Mouse (Mus musculus) CH12.LX (cell line): ENCODE measurements around the gene Prr5l. TPM values are rescaled to one million over a fixed set of nuclear protein-coding genes. Genes with fewer than 3 reads are reported as not detected.

Source experiments
- DNase-seq: peaks from one replicate; pipeline ENCODE4 v3.0.0-alpha.2; 2013; ENCODE audit errors: extremely low read depth
- H3K27ac ChIP-seq: 2 replicates; pipeline ENCODE4 v1.5.1; 2012; ENCODE audit warnings: low read depth, mild to moderate bottlenecking, control low read depth, moderate library complexity; ENCODE audit not compliant: insufficient read depth
- H3K27me3 ChIP-seq: replicated peaks from 2 replicates; pipeline ENCODE3; 2012; ENCODE audit warnings: inconsistent platforms
- H3K36me3 ChIP-seq, 2 experiments: replicated peaks in 1 of 2; 2 replicates each; pipeline versions ENCODE3 to v1.6.1; 2012; ENCODE audit warnings: inconsistent platforms in 1 of 2, low read length in 1 of 2, mild to moderate bottlenecking in 1 of 2, mixed read lengths in 1 of 2, moderate library complexity in 1 of 2; ENCODE audit not compliant: control insufficient read depth in 1 of 2, insufficient read depth in 1 of 2
- H3K4me1 ChIP-seq, 2 experiments: 2 replicates each; pipeline ENCODE4 v1.6.1; 2012; ENCODE audit warnings: inconsistent platforms in 1 of 2, moderate library complexity in 1 of 2; ENCODE audit not compliant: insufficient read depth in 2 of 2, control insufficient read depth in 1 of 2
- H3K4me2 ChIP-seq: 2 replicates; pipeline ENCODE4 v1.6.1; 2012; ENCODE audit warnings: low read depth, mild to moderate bottlenecking, control low read depth; ENCODE audit not compliant: poor library complexity, insufficient read depth, severe bottlenecking
- H3K4me3 ChIP-seq, 3 experiments: fragments of 150-350 bp in 1 of 3; sonication (generic) in 1 of 3; replicated peaks in 1 of 3; 2 replicates each; pipeline versions ENCODE3 to v1.5.1; 2011 to 2012; ENCODE audit warnings: low read depth in 2 of 3, low read length in 2 of 3, mild to moderate bottlenecking in 2 of 3, moderate library complexity in 2 of 3, control low read depth in 1 of 3, improper control_type of control experiment in 1 of 3, inconsistent platforms in 1 of 3, mixed read lengths in 1 of 3; ENCODE audit not compliant: poor library complexity in 1 of 3
- H3K79me2 ChIP-seq: replicated peaks from 2 replicates; pipeline ENCODE4 v1.6.1; 2012; ENCODE audit warnings: mild to moderate bottlenecking, moderate library complexity; ENCODE audit not compliant: control insufficient read depth, poor library complexity, insufficient read depth, severe bottlenecking; ENCODE audit errors: extremely low read depth
- H3K9ac ChIP-seq: 2 replicates; pipeline ENCODE4 v1.6.1; 2012; ENCODE audit warnings: low read depth, mild to moderate bottlenecking, control low read depth, moderate library complexity; ENCODE audit not compliant: insufficient read depth
- H3K9me3 ChIP-seq: replicated peaks from 2 replicates; pipeline ENCODE3; 2012; ENCODE audit warnings: low read length, inconsistent platforms, mixed read lengths
- BHLHE40 ChIP-seq: IDR thresholded peaks from 2 replicates; pipeline ENCODE4 v1.6.1; 2011; ENCODE audit warnings: mild to moderate bottlenecking, low read depth, low read length, improper control_type of control experiment
- CTCF ChIP-seq, 2 experiments: IDR thresholded peaks in 1 of 2; conservative IDR thresholded peaks in 1 of 2; 2 replicates each; pipeline ENCODE4 v1.5.1; 2011 to 2012; ENCODE audit warnings: low read depth in 2 of 2, low read length in 2 of 2, improper control_type of control experiment in 1 of 2, inconsistent platforms in 1 of 2, mild to moderate bottlenecking in 1 of 2, moderate library complexity in 1 of 2
- E2F4 ChIP-seq: IDR thresholded peaks from 2 replicates; pipeline ENCODE4 v1.6.1; 2011; ENCODE audit warnings: low read depth, low read length, improper control_type of control experiment; ENCODE audit not compliant: insufficient replicate concordance
- ELF1 ChIP-seq: IDR thresholded peaks from 2 replicates; pipeline ENCODE4 v1.6.1; 2014; ENCODE audit warnings: low read depth, mild to moderate bottlenecking, inconsistent platforms, low read length, improper control_type of control experiment
- HCFC1 ChIP-seq: IDR thresholded peaks from 2 replicates; pipeline ENCODE4 v1.6.1; 2012; ENCODE audit warnings: low read depth, mild to moderate bottlenecking, inconsistent platforms, low read length, improper control_type of control experiment
- KAT2A ChIP-seq: IDR thresholded peaks from 2 replicates; pipeline ENCODE4 v1.6.1; 2012; ENCODE audit warnings: low read length, improper control_type of control experiment, inconsistent platforms; ENCODE audit not compliant: insufficient replicate concordance
- MAFK ChIP-seq: IDR thresholded peaks from 2 replicates; pipeline ENCODE4 v1.6.1; 2011; ENCODE audit warnings: low read length, improper control_type of control experiment; ENCODE audit not compliant: insufficient replicate concordance
- MAZ ChIP-seq: IDR thresholded peaks from 2 replicates; pipeline ENCODE4 v1.6.1; 2012; ENCODE audit warnings: low read depth, mild to moderate bottlenecking, inconsistent platforms, low read length, improper control_type of control experiment, moderate library complexity
- MEF2A ChIP-seq: IDR thresholded peaks from 2 replicates; pipeline ENCODE4 v1.6.1; 2014; ENCODE audit warnings: low read depth, mild to moderate bottlenecking, inconsistent platforms, low read length, improper control_type of control experiment, borderline replicate concordance
- PAX5 ChIP-seq: IDR thresholded peaks from 2 replicates; pipeline ENCODE4 v1.6.1; 2012; ENCODE audit warnings: low read length, inconsistent platforms, mixed read lengths
- POLR2A ChIP-seq: IDR thresholded peaks from 2 replicates; pipeline ENCODE4 v1.6.1; 2011; ENCODE audit warnings: low read depth, mild to moderate bottlenecking, improper control_type of control experiment, low read length
- POLR2AphosphoS2 ChIP-seq: IDR thresholded peaks from 2 replicates; pipeline ENCODE4 v1.6.1; 2011; ENCODE audit warnings: low read depth, low read length, improper control_type of control experiment
- UBTF ChIP-seq: IDR thresholded peaks from 2 replicates; pipeline ENCODE4 v1.6.1; 2012; ENCODE audit warnings: low read depth, mild to moderate bottlenecking, inconsistent platforms, low read length, improper control_type of control experiment, moderate library complexity
- USF2 ChIP-seq: conservative IDR thresholded peaks from 2 replicates; pipeline ENCODE4 v1.6.1; 2011; ENCODE audit warnings: low read depth, low read length, improper control_type of control experiment
- ZKSCAN1 ChIP-seq: IDR thresholded peaks from 2 replicates; pipeline ENCODE4 v1.6.1; 2012; ENCODE audit warnings: low read depth, inconsistent platforms, low read length, improper control_type of control experiment, borderline replicate concordance
- dilution Hi-C: fragments of 300-500 bp; cut with MboI; formaldehyde crosslinking; loops from 2 replicates; pipeline ENCODE4 v1.14.3; 2020; ENCODE audit warnings: low sequenced_read_pairs; ENCODE audit not compliant: extremely low pct_unique_long_range_greater_than_20kb, extremely low pct_ligation_motif_present
- in situ Hi-C: fragments of 300-500 bp; cut with MboI; formaldehyde crosslinking; loops from 3 replicates; pipeline ENCODE4 v1.14.3; 2019; ENCODE audit warnings: low sequenced_read_pairs, low pct_ligation_motif_present, low pct_unique_long_range_greater_than_20kb, mixed read lengths
- polyA plus RNA-seq: library from polyadenylated mRNA; unstranded; fragments of >175 nt; gene quantifications from 2 replicates; pipeline ENCODE4 v1.2.1, GENCODE M21; 2012; ENCODE audit warnings: low read depth; ENCODE audit not compliant: insufficient read length
- total RNA-seq, 2 experiments: library from RNA; depleted of rRNA; stranded (reverse); fragments of 300-350 nt in 1 of 2; fragments of >200 nt in 1 of 2; gene quantifications; 2 replicates each; pipeline ENCODE4 v1.2.3; 2012 to 2014

Gene Prr5l
- total and polyA plus RNA-seq, 3 experiments = 0.21 to 0.93 TPM; not detected in 1

GRCm38 (mm10) chr2:101693043-101693442 is 189.8 kb downstream of the Prr5l start:
- dilution Hi-C loops = no loop called here
- TF ChIP-seq KAT2A (no peak), POLR2A (no peak)
- no peak for DNase-seq
- Histone ChIP-seq H3K9me3 (no peaks in the 10 kb centered on the region), H3K9ac (no peak overlapping the region), H3K79me2 (no peaks in the 10 kb centered on the region), H3K36me3 (peaks cover 59 to 81% of the 10 kb centered on the region in 2 experiments), H3K27ac (no peak overlapping the region), H3K4me2 (no peak overlapping the region), H3K4me3 (no peak overlapping the region), H3K4me1 (no peaks in the 10 kb centered on the region), H3K27me3 (no peaks in the 10 kb centered on the region)
- in situ Hi-C loops = no loop called here

GRCm38 (mm10) chr2:101690252-101690827 is 192.5 kb downstream of the Prr5l start:
- no peak for TF ChIP-seq E2F4
- no peak for TF ChIP-seq POLR2AphosphoS2
- TF ChIP-seq ZKSCAN1 = no peak
- TF ChIP-seq BHLHE40 = no peak
- TF ChIP-seq MAZ = no peak
- TF ChIP-seq HCFC1 = no peak
- no peak for TF ChIP-seq MAFK
- TF ChIP-seq UBTF = no peak
- no peak for TF ChIP-seq CTCF (conservative IDR thresholded peaks at IDR 0.05 in 1 of 2, IDR thresholded peaks at IDR 0.05 in 1 of 2; ENCODE audit: low read depth in 2 of 2, low read length in 2 of 2)
- TF ChIP-seq KAT2A = no peak
- no peak for TF ChIP-seq USF2
- TF ChIP-seq ELF1 = no peak
- no peak for TF ChIP-seq MEF2A
- TF ChIP-seq PAX5 = no peak
- Histone ChIP-seq H3K27me3 (no peaks in the 10 kb centered on the region), H3K27ac (no peak overlapping the region), H3K9me3 (no peaks in the 10 kb centered on the region), H3K36me3 (peaks cover 53 to 84% of the 10 kb centered on the region in 2 experiments), H3K9ac (no peak overlapping the region), H3K4me3 (no peak overlapping the region), H3K79me2 (no peaks in the 10 kb centered on the region), H3K4me1 (no peaks in the 10 kb centered on the region), H3K4me2 (no peak overlapping the region)
- DNase-seq = no peak
- dilution Hi-C loops (no loop called here), in situ Hi-C loops (no loop called here)
